Mouse (Mus musculus): ENCODE results near the gene Rhbdf2. TPM values are rescaled to one million over a fixed set of nuclear protein-coding genes. Genes with fewer than 3 reads are reported as not detected.

Gene Rhbdf2
- total and polyA plus RNA-seq, 3 experiments: 6.4 to 13.7 TPM; not detected in 1

GRCm38 (mm10) chr11:116565283-116566041, 61.4 kb downstream of the Rhbdf2 start:
- H3K9me3 ChIP-seq (replicated peaks; ENCODE audit: insufficient read depth, low read length): no peaks in the 10 kb centered on the region
- no peak for TF ChIP-seq TBP (IDR thresholded peaks at IDR 0.05; ENCODE audit: low read depth, low read length)
- no peak for TF ChIP-seq MAZ (IDR thresholded peaks at IDR 0.05; ENCODE audit: low read depth, low read length)
- TF ChIP-seq RAD21 (IDR thresholded peaks at IDR 0.05; ENCODE audit: low read depth, low read length): no peak
- no peak for TF ChIP-seq TAL1 (IDR thresholded peaks at IDR 0.05; ENCODE audit: low read length)
- no peak for TF ChIP-seq TCF12 (IDR thresholded peaks at IDR 0.05; ENCODE audit: low read depth, low read length)
- no peak for TF ChIP-seq MYB (IDR thresholded peaks at IDR 0.05; ENCODE audit: low read depth, low read length)
- no peak for TF ChIP-seq MXI1 (IDR thresholded peaks at IDR 0.05; ENCODE audit: low read depth, low read length)
- no peak for TF ChIP-seq POLR2AphosphoS5 (IDR thresholded peaks at IDR 0.05; ENCODE audit: borderline replicate concordance, low read depth, low read length)
- TF ChIP-seq USF1 (IDR thresholded peaks at IDR 0.05; ENCODE audit: low read depth, low read length): no peak
- TF ChIP-seq KAT2A (conservative IDR thresholded peaks at IDR 0.05; ENCODE audit: low read depth, low read length): no peak
- no peak for TF ChIP-seq ZC3H11A (IDR thresholded peaks at IDR 0.05; ENCODE audit: low read depth, low read length)
- no peak for TF ChIP-seq MAX (IDR thresholded peaks at IDR 0.05; ENCODE audit: low read length)
- no peak for TF ChIP-seq BHLHE40 (IDR thresholded peaks at IDR 0.05; ENCODE audit: borderline replicate concordance, low read depth, low read length)
- TF ChIP-seq E2F4 (IDR thresholded peaks at IDR 0.05; ENCODE audit: borderline replicate concordance, low read depth, low read length): no peak
- no peak for TF ChIP-seq NELFE (IDR thresholded peaks at IDR 0.05; ENCODE audit: low read depth, low read length)
- no peak for TF ChIP-seq CHD2 (IDR thresholded peaks at IDR 0.05; ENCODE audit: low read length)
- TF ChIP-seq POLR2A (IDR thresholded peaks at IDR 0.05; ENCODE audit: control insufficient read depth in 1 of 2, insufficient read depth in 1 of 2, low read depth in 1 of 2, low read length in 2 of 2, poor library complexity in 1 of 2): no peak
- no peak for TF ChIP-seq RCOR1 (IDR thresholded peaks at IDR 0.05; ENCODE audit: low read depth, low read length)
- no peak for TF ChIP-seq ZKSCAN1 (IDR thresholded peaks at IDR 0.05; ENCODE audit: low read depth, low read length)
- DNase-seq (ENCODE audit: low read depth, low spot score): peak; percentile 61
- H3K36me3 ChIP-seq (ENCODE audit: control insufficient read depth in 1 of 2, insufficient read depth in 2 of 2, low read length in 2 of 2): peaks cover 0 to 4% of the 10 kb centered on the region in 2 experiments; a peak in 2 of 4 replicates
- H3K4me3 ChIP-seq (ENCODE audit: control insufficient read depth in 1 of 2, insufficient read depth in 1 of 2, low read depth in 2 of 2, low read length in 2 of 2): no peak overlapping the region
- no peak overlapping the region for H3K9ac ChIP-seq (ENCODE audit: control insufficient read depth, low read depth, low read length, poor library complexity, severe bottlenecking)
- H3K79me2 ChIP-seq (ENCODE audit: control insufficient read depth, insufficient read depth, low read length, poor library complexity): peaks cover 31% of the 10 kb centered on the region; the same call in 1 of the 2 replicates
- H3K27ac ChIP-seq (ENCODE audit: control insufficient read depth, low read depth, low read length): no peak overlapping the region
- H3K4me1 ChIP-seq (ENCODE audit: control insufficient read depth in 1 of 2, insufficient read depth in 2 of 2, low read length in 2 of 2): no peaks in the 10 kb centered on the region; a peak in 1 of 4 replicates
- no peaks in the 10 kb centered on the region for H3K27me3 ChIP-seq (ENCODE audit: control insufficient read depth in 1 of 2, insufficient read depth in 2 of 2, low read length in 2 of 2)

GRCm38 (mm10) chr11:116556308-116556707, 70.5 kb downstream of the Rhbdf2 start:
- peaks cover 10% of the 10 kb centered on the region for H3K79me2 ChIP-seq (ENCODE audit: control insufficient read depth, insufficient read depth, low read length, poor library complexity)
- no peak overlapping the region for H3K4me3 ChIP-seq (ENCODE audit: control insufficient read depth in 1 of 2, insufficient read depth in 1 of 2, low read depth in 2 of 2, low read length in 2 of 2)
- no peak overlapping the region for H3K27ac ChIP-seq (ENCODE audit: control insufficient read depth, low read depth, low read length)
- H3K4me1 ChIP-seq (ENCODE audit: control insufficient read depth in 1 of 2, insufficient read depth in 2 of 2, low read length in 2 of 2): no peaks in the 10 kb centered on the region
- no peaks in the 10 kb centered on the region for H3K36me3 ChIP-seq (ENCODE audit: control insufficient read depth in 1 of 2, insufficient read depth in 2 of 2, low read length in 2 of 2)
- no peaks in the 10 kb centered on the region for H3K9me3 ChIP-seq (replicated peaks; ENCODE audit: insufficient read depth, low read length)
- no peak for TF ChIP-seq TAL1 (IDR thresholded peaks at IDR 0.05; ENCODE audit: low read length)
- no peak for TF ChIP-seq USF2 (IDR thresholded peaks at IDR 0.05; ENCODE audit: borderline replicate concordance in 1 of 2, insufficient read depth in 1 of 2, low read depth in 1 of 2, low read length in 2 of 2)
- TF ChIP-seq ZC3H11A (IDR thresholded peaks at IDR 0.05; ENCODE audit: low read depth, low read length): no peak
- TF ChIP-seq POLR2A (IDR thresholded peaks at IDR 0.05; ENCODE audit: control insufficient read depth in 1 of 2, insufficient read depth in 1 of 2, low read depth in 1 of 2, low read length in 2 of 2, poor library complexity in 1 of 2): no peak
- no peak for TF ChIP-seq TCF12 (IDR thresholded peaks at IDR 0.05; ENCODE audit: low read depth, low read length)
- TF ChIP-seq MXI1 (IDR thresholded peaks at IDR 0.05; ENCODE audit: low read depth, low read length): no peak
- TF ChIP-seq CHD1 (IDR thresholded peaks at IDR 0.05; ENCODE audit: low read depth, low read length): no peak
- TF ChIP-seq UBTF (IDR thresholded peaks at IDR 0.05; ENCODE audit: borderline replicate concordance, insufficient read depth, low read depth, low read length): no peak
- no peak overlapping the region for H3K9ac ChIP-seq (ENCODE audit: control insufficient read depth, low read depth, low read length, poor library complexity, severe bottlenecking)
- H3K27me3 ChIP-seq (ENCODE audit: control insufficient read depth in 1 of 2, insufficient read depth in 2 of 2, low read length in 2 of 2): no peaks in the 10 kb centered on the region
- DNase-seq (ENCODE audit: low read depth, low spot score): no peak
